Mouse (Mus musculus) neural tube, embryonic 15.5 days (tissue): ENCODE measurements around the gene Gpr132. TPM values are rescaled to one million over a fixed set of nuclear protein-coding genes. Genes with fewer than 3 reads are reported as not detected.

ENCODE experiments used
- ATAC-seq: fragments of 200-750 bp; cut with Nextera tagmentation; 2 replicates; pipeline ENCODE4 v1.8.0; 2017; ENCODE audit warnings: mild to moderate bottlenecking, moderate TSS enrichment, moderate library complexity; ENCODE audit not compliant: low FRiP score
- H3K27ac ChIP-seq: fragments of 300-500 bp; sonication (generic); replicated peaks from 2 replicates; pipeline ENCODE4 v1.5.1; 2015; ENCODE audit warnings: mild to moderate bottlenecking, inconsistent platforms
- H3K27me3 ChIP-seq: fragments of 300-500 bp; sonication (generic); replicated peaks from 2 replicates; pipeline ENCODE4 v1.6.1; 2015; ENCODE audit warnings: inconsistent platforms
- H3K36me3 ChIP-seq: fragments of 300-500 bp; sonication (generic); 2 replicates; pipeline ENCODE4 v1.6.1; 2015; ENCODE audit warnings: inconsistent platforms
- H3K4me1 ChIP-seq: fragments of 300-500 bp; sonication (generic); 2 replicates; pipeline ENCODE4 v1.6.1; 2015; ENCODE audit warnings: inconsistent platforms
- H3K4me2 ChIP-seq: fragments of 300-500 bp; sonication (generic); 2 replicates; pipeline ENCODE4 v1.6.1; 2015; ENCODE audit warnings: inconsistent platforms, mild to moderate bottlenecking, moderate library complexity
- H3K4me3 ChIP-seq: fragments of 300-500 bp; sonication (generic); replicated peaks from 2 replicates; pipeline ENCODE4 v1.5.1; 2015; ENCODE audit warnings: mild to moderate bottlenecking, inconsistent platforms
- H3K9ac ChIP-seq: fragments of 300-500 bp; sonication (generic); replicated peaks from 2 replicates; pipeline ENCODE4 v1.6.1; 2015; ENCODE audit warnings: mild to moderate bottlenecking, inconsistent platforms
- H3K9me3 ChIP-seq: fragments of 300-500 bp; sonication (generic); replicated peaks from 2 replicates; pipeline ENCODE4 v1.6.1; 2016; ENCODE audit warnings: inconsistent platforms
- WGBS: fragments of 180-500 bp; shearing (Covaris S2); methylation state at CpG from one replicate; pipeline ENCODE4 v1.1.7; 2015; ENCODE audit warnings: mixed read lengths; 5-methylcytosine and 5-hydroxymethylcytosine counted together
- polyA plus RNA-seq: library from polyadenylated mRNA; unstranded; fragments of >200 nt; fragmentation: Nextera tagmentation; extraction: Ambion mirVana; gene quantifications from 2 replicates; pipeline ENCODE4 v1.2.1, GENCODE M21; 2015

Gene Gpr132
- polyA plus RNA-seq, 1 experiment from 2014 or later: 0.08 TPM

- H3K27me3 ChIP-seq: no peaks in the 10 kb centered on the region
- no peaks in the 10 kb centered on the region for H3K4me1 ChIP-seq
- no peak for ATAC-seq
Measured at GRCm38 (mm10) chr12:112861911-112862321, 6.1 kb downstream of the Gpr132 start.

DNA sequence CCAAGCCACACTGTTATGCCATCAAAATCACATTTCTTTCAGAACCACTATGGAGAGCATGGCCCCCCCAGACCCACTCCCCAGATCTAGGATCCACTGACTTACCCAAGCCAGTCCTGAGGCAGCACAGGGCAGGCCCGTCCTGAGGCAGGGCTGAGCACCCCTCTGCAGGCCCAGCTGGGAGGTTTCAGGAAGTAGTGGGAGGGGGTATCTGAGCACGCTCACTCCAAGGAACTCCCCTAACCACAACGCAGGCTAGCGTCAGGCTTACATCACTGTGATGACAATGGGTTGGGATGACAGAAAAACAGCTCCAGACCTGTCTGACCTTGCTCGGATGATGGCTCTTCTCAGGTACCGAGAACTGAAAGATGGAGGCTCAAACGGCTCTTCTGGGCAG lies 7.3 kb downstream of the Gpr132 start:
- Histone ChIP-seq H3K27me3 (no peaks in the 10 kb centered on the region), H3K9me3 (no peaks in the 10 kb centered on the region), H3K4me3 (no peak overlapping the region), H3K9ac (no peak overlapping the region), H3K4me2 (no peak overlapping the region), H3K27ac (no peak overlapping the region), H3K4me1 (no peaks in the 10 kb centered on the region), H3K36me3 (no peaks in the 10 kb centered on the region)
- 69% methylated on average over 7 of the region's 7 CpGs for WGBS
- ATAC-seq: no peak

More at GRCm38 (mm10) chr12:112861911-112862321, 6.1 kb downstream of the Gpr132 start:
- 69% methylated on average over 9 of the region's 9 CpGs for WGBS
- Histone ChIP-seq H3K36me3 (no peaks in the 10 kb centered on the region), H3K4me3 (no peak overlapping the region), H3K27ac (no peak overlapping the region), H3K9me3 (no peaks in the 10 kb centered on the region), H3K9ac (no peak overlapping the region), H3K4me2 (no peak overlapping the region)

DNA sequence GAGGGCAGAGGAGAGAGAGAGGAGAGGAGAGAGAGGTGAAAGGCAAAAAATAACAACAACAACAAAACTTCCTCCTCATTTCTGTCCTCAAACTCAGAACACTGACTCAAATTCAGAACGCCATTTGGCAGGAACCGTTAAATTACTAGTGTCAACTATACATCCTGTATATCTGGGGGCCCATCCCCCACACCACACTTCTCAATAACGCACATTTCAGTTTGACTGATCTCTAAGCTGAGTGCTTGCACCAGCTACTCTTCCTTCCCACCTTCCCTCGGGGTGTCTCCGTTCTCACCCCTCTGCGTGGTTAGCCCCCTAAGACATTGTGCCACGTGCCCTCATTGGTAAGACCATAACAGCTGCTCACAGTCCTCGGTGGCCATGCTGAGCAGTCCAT lies 8.1 kb downstream of the Gpr132 start:
- no peaks in the 10 kb centered on the region for H3K27me3 ChIP-seq
- no peak overlapping the region for H3K4me2 ChIP-seq
- WGBS: 83% methylated on average over 8 of the region's 8 CpGs
- ATAC-seq: no peak
- H3K9me3 ChIP-seq: no peaks in the 10 kb centered on the region
- H3K27ac ChIP-seq: no peak overlapping the region
- H3K4me3 ChIP-seq: no peak overlapping the region
- no peaks in the 10 kb centered on the region for H3K4me1 ChIP-seq
- H3K9ac ChIP-seq: no peak overlapping the region
- H3K36me3 ChIP-seq: no peaks in the 10 kb centered on the region

- Histone ChIP-seq H3K4me3 (no peak overlapping the region), H3K4me1 (no peaks in the 10 kb centered on the region), H3K9ac (no peak overlapping the region), H3K4me2 (no peak overlapping the region), H3K9me3 (no peaks in the 10 kb centered on the region), H3K27me3 (no peaks in the 10 kb centered on the region), H3K27ac (no peak overlapping the region), H3K36me3 (no peaks in the 10 kb centered on the region)
- ATAC-seq: no peak
- WGBS: 91% methylated on average over 9 of the region's 9 CpGs
Measured at GRCm38 (mm10) chr12:112858581-112859336, 9.3 kb downstream of the Gpr132 start.

DNA sequence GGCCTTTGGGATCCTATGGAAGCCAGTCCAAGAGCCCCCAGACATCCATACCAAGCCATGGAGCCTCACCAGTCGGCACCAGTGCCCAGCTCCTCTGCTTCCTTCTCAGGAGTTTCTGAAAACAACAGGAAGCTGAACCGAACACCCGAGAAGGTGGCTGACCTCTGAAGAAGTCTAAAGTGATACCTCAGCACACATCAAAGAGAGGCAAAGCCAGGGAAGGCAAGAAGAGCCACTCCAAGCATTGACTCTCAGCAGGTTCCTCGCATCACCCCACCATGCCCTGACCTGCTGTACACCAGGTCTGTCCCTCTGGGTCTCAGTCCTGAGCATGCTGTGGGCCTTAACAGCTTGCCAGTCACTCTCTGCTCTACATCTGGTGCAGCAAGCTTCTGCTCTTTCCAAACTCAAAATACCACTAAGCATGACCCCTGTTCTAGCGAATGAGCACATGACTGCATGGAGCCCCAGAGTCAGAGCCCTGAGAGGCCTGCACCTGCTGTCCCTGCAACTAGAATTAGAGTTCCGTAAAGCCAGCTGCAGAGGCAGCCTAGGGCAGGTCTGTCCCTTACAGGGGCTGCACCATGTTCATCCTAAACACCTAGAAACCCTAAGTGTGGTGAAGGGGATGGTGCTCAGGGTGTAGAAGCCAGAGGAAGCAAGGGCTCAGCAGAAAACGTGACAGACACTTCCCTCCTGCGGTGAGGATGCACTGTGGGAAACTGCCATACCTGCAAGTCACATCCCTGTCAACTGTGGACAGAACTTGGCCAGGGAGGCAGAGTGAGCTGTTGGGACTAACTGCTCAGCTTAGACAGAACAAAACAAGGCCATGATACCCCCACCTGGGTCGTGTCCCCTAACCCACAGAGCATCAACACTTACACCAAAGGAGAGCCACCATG lies 10.8 kb downstream of the Gpr132 start:
- Histone ChIP-seq H3K4me1 (no peaks in the 10 kb centered on the region), H3K9me3 (no peaks in the 10 kb centered on the region), H3K27me3 (no peaks in the 10 kb centered on the region), H3K4me3 (no peak overlapping the region), H3K36me3 (no peaks in the 10 kb centered on the region), H3K9ac (no peak overlapping the region), H3K4me2 (no peak overlapping the region), H3K27ac (no peak overlapping the region)
- ATAC-seq: no peak
- 75% methylated on average over 9 of the region's 9 CpGs for WGBS

DNA sequence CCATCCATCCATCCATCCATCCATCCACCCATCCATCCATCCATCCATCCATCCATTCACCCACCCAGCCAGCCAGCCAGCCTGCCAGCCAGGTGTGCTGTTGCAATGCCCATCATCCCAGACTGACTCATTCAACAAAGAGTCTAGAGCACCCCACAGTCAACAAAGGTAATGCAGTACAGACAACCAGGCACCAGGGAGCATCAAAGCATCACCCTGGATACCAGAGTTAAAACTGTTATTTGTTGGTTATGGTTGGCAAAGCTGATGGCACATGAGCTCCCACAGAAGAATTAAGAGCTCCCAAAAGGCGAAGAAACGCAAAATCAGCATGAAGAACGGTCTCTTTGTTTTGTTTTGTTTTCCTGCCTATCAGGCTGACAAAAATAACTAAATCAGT lies 11.7 kb downstream of the Gpr132 start:
- H3K9me3 ChIP-seq: no peaks in the 10 kb centered on the region
- H3K27ac ChIP-seq: no peak overlapping the region
- H3K9ac ChIP-seq: no peak overlapping the region
- H3K36me3 ChIP-seq: no peaks in the 10 kb centered on the region
- no peak for ATAC-seq
- 77% methylated on average over 3 of the region's 3 CpGs for WGBS
- no peaks in the 10 kb centered on the region for H3K27me3 ChIP-seq
- H3K4me3 ChIP-seq: no peak overlapping the region
- no peaks in the 10 kb centered on the region for H3K4me1 ChIP-seq
- no peak overlapping the region for H3K4me2 ChIP-seq

DNA sequence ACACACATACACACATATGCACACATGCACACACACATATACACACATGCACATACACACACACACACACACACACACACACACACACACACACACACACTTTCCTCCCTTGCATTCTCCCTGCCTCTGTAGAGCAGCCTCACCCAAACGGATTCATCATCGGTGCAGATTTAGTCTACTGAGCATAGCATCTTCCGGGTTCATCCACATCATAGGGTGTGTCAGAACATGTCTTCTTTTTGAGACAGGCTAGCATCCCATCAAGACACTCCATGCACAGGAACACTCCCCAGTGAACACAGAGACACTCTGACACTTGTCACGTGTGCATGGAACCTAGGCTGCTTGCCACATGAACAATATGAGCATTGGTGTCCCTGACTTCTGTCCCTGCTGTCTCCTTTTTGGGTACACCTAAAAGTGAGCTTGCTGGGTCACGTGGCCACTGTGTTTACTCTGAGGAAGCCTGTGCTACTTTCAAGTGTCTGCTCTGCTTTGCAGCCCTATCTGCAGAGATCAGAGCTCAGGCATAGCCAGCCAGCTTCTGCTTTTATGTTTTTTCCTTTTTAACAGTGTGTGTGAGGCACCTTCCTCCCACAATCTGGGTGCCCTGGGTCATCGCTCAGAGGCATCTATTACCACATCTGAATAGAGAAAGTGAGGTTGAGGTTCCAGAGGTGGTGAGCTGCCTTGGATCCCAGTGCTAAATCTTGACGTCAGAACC lies 13.3 kb downstream of the Gpr132 start:
- Histone ChIP-seq H3K9me3 (no peaks in the 10 kb centered on the region), H3K36me3 (no peaks in the 10 kb centered on the region), H3K4me3 (no peak overlapping the region), H3K4me2 (no peak overlapping the region), H3K27me3 (no peaks in the 10 kb centered on the region), H3K9ac (no peak overlapping the region), H3K27ac (no peak overlapping the region), H3K4me1 (no peaks in the 10 kb centered on the region)
- WGBS: 78% methylated on average over 7 of the region's 7 CpGs
- no peak for ATAC-seq

DNA sequence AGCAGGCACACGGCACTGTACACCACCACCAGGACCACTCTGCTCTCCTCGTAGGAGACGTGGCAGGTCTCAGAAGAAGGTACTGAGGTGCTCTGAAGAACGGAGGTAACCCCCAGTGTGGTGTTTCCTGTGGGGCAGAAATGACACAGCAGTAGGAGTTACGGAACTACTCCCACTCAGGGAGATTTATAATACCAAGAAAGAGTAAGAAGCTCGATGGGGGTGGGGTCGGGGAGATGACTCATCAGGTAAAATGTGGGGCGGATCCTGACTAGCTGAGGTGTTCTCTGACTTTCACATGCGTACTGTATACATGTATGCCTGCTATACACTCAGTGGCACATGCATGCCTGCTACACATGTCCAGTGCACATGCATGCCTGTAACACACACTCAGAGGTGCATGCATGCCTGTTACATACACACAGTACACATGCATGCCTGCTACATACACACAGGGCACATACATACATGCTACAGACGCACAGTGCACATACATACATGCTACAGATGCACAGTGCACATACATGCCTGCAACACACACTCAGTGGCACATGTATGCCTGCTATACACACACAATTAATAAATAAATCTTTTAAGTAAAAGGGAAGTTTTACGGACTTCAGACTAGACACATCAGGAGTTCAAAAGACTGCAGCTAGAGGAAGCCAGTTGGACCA lies 14.8 kb downstream of the Gpr132 start:
- no peak overlapping the region for H3K4me3 ChIP-seq
- no peaks in the 10 kb centered on the region for H3K27me3 ChIP-seq
- no peaks in the 10 kb centered on the region for H3K36me3 ChIP-seq
- WGBS: 83% methylated on average over 11 of the region's 11 CpGs
- H3K9ac ChIP-seq: no peak overlapping the region
- ATAC-seq: no peak
- H3K9me3 ChIP-seq: no peaks in the 10 kb centered on the region
- H3K4me1 ChIP-seq: no peaks in the 10 kb centered on the region
- H3K27ac ChIP-seq: no peak overlapping the region
- no peak overlapping the region for H3K4me2 ChIP-seq

- no peak overlapping the region for H3K9ac ChIP-seq
- H3K4me3 ChIP-seq: no peak overlapping the region
- H3K4me2 ChIP-seq: no peak overlapping the region
- no peaks in the 10 kb centered on the region for H3K27me3 ChIP-seq
- H3K4me1 ChIP-seq: no peaks in the 10 kb centered on the region
- 56% methylated on average over 8 of the region's 8 CpGs for WGBS
- no peak for ATAC-seq
- no peak overlapping the region for H3K27ac ChIP-seq
- no peaks in the 10 kb centered on the region for H3K9me3 ChIP-seq
- H3K36me3 ChIP-seq: no peaks in the 10 kb centered on the region
Measured at GRCm38 (mm10) chr12:112851116-112851515, 16.9 kb downstream of the Gpr132 start.

DNA sequence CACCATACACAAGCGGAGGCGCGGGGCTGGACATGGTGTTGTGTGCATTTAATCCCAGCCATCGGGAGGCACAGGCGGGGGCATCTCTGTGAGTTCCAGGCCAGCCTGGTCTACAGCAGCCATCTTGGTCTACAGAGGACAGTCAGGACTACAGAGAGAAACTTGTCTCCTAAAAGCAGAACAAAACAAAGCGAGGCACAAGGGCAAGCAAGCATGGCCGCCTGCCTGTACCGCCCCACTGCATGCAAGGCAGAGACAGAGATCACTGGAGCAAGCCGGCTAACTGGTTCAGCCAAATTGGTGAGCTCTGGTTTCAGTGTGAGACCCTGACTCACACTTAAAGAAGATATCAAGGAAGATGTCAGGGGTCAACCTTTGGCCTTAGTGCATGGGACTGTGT lies 17.7 kb downstream of the Gpr132 start:
- Histone ChIP-seq H3K36me3 (no peaks in the 10 kb centered on the region), H3K4me3 (no peak overlapping the region), H3K27ac (no peak overlapping the region), H3K4me1 (no peaks in the 10 kb centered on the region), H3K9me3 (no peaks in the 10 kb centered on the region), H3K4me2 (no peak overlapping the region), H3K9ac (no peak overlapping the region), H3K27me3 (no peaks in the 10 kb centered on the region)
- ATAC-seq: no peak
- WGBS: 92% methylated on average over 9 of the region's 9 CpGs

GRCm38 (mm10) chr12:112849235-112850022 lies 18.6 kb downstream of the Gpr132 start:
- no peaks in the 10 kb centered on the region for H3K4me1 ChIP-seq
- H3K4me2 ChIP-seq: no peak overlapping the region
- H3K9ac ChIP-seq: no peak overlapping the region
- no peak overlapping the region for H3K4me3 ChIP-seq
- H3K36me3 ChIP-seq: no peaks in the 10 kb centered on the region
- no peak for ATAC-seq
- no peaks in the 10 kb centered on the region for H3K9me3 ChIP-seq
- 81% methylated on average over 11 of the region's 11 CpGs for WGBS
- no peak overlapping the region for H3K27ac ChIP-seq
- H3K27me3 ChIP-seq: no peaks in the 10 kb centered on the region
